Mouse (Mus musculus): ENCODE results near the gene Bphl.

DNA sequence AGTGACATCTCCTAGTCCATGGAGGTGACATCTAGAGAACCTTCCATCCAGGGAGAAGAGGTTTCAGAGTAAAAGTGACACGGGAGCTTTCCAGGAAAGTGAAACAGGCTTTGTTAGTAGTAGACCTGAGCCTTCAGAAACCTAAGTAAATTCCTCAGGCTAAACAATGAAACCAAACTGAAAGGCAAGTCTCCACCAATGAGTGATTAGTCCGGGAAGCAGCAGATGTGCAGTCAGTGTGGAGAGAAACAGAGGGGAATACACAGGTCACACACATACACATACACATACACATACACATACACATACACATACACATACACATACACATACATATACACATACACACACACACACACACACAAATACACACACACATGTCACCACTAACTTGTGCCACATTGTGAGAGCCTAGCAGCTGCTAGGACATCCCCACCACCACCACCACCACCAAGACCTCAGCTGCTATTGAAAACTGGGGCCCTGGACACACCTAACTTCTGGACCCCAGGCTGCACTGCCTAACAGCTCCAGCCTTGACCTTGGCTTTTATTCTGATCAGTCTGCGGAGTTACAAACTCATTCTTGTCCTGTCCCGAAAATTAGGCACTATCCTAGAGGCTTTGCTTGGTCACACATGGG is 71.8 kb downstream of the Bphl start:
- TF ChIP-seq CTCF (IDR thresholded peaks at IDR 0.05; ENCODE audit: borderline replicate concordance, insufficient read depth, low read depth, low read length) (no peak), POLR2A (IDR thresholded peaks at IDR 0.05; ENCODE audit: borderline replicate concordance, insufficient read depth, low read length) (no peak)
